Mouse (Mus musculus) urinary bladder, adult 2 months (tissue): ENCODE data around the gene Wfs1. TPM values are rescaled to one million over a fixed set of nuclear protein-coding genes. Genes with fewer than 3 reads are reported as not detected.
"Not testable (repeated sequence)": the region's sequence is repeated elsewhere in the genome, so short reads cannot be mapped to it uniquely, and the experiment has no call there.

Experiments
- DNase-seq: peaks from one replicate; pipeline ENCODE4 v3.0.0; 2022; ENCODE audit warnings: low spot score
- polyA plus RNA-seq: library from polyadenylated mRNA; depleted of rRNA; stranded (reverse); fragments of >200 nt; gene quantifications from 2 replicates; pipeline ENCODE4 v1.2.3, GENCODE M21; 2012; rRNA removed

The Wfs1 gene
- polyA plus RNA-seq = 14.2 and 24.8 TPM in 2 replicates

GRCm38 (mm10) chr5:36988781-36989624 lies at the start of gene Wfs1:
Gene Wfs1 (minus strand): TSS chr5:36989205.
- peak; percentile 87 for DNase-seq

DNA sequence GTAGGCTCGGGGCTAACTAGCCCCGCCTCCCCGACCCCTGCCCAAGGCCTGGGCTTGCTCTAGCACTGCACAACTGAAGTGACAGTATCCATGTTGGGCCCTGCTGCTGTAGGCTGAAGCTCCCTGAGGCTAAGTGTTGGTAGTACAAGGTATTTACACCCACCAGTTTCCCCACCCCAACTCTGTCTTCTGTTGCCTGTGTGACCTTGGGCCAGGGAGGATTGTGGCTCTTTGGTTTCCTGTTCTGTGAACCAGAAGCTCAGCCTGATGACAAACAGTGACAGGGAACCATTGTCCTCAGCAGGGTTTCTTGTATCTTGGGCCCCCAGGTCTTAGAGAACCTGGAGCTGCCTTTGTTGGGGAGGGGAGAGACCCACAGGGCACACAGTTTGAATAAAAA lies 47.9 kb upstream of the Wfs1 start:
- no peak for DNase-seq

DNA sequence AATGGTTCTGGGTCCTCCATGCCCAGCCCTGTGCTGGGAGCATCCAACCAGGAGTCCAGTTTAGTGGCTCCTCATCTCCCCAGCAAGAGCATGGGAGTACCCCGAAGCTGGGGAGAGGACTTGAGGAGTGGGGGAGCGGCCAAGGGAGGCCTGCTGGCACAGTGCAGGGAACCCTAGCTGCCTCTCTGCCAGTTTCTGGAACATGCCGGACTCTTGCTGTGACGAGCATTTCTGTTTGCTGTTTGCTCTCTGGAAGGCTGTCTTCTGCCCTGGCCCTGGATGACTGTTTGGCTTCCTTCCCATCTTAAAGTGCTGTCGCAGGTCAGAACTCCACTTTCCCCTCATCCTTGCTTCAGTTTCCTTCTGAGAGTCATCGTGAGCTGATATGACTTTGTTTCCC lies 46.9 kb upstream of the Wfs1 start:
- DNase-seq = no peak

DNA sequence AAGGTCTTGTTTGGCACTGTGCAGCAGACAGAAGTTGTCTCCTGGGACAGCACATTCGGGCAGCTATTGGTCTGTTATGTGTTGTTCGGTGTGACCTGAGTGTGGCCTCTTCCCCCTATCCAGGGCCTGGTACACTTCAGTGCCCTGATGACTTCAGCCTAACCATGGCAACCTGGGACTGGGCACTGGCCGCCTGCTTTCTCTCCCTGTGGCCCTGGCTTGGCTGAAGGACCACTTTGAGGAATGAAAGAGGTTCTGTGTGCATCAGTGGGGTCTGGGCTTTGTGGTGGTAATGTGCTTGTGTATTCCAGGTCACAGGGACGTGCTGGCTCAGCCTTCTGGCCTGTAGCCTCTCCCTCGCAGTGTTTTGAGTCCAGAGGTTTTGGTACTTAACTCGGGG lies 46.2 kb upstream of the Wfs1 start:
- no peak for DNase-seq

DNA sequence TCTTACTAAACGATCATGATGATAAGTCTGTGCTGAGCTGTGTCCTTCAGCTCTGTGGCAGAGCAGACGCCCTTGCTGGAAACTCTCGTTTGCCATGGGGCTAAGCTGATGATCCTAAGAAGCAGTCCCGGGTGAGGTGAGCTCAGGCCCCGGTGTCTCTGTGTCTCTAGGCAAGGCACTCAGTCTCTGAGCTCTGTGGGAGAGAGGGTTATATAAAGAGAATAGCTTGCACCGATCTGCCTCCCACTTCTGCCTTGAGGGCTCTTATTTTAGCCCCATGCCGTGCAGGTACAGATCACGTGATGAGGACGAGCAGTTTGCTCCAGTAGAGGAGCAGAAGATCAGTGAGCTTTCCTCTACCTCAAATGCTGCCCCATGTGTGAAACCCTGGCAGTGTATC lies 41.7 kb upstream of the Wfs1 start:
- no peak for DNase-seq

GRCm38 (mm10) chr5:37029326-37029905 lies 40.4 kb upstream of the Wfs1 start:
- DNase-seq = no peak

DNA sequence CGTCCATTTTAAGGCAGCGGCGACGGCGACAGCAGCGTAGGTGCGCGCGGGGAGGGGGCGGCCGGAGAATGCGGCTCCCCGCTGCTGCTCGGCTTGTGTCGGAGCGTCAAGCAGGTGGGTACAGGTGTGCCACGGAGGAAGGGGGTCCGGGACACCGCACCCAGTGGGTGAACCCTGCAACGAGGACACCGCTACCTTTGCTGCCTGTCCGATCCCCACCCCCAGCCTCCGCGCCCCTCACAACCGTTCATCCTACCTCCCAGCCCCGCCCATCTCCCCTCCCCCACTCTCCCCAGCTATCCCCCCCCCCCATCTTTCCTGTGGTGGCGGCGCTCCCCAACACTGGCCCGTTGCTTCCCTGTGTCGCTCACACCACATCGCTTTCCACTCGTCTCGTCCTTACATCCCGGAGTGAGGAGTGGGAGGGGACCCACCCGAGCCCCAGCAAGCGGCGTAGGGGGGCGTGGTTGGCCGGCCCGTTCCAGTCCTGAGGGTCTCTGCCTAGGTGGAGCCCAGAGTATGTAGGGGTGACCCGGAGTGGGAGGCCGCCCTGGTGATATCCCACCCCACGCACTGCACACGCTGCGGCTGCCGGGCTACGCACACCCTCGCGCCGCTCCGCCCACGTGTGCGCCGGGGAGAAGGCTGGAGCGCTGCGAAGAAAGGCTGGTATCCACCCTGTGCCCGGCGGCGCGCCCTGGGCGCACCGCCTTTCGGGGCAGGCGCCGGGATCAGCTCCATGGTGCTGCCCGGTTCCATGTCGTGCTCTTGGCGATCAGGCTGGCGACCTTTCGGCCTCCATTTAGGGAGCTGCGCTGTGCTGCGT lies 39.7 kb upstream of the Wfs1 start:
- DNase-seq = no peak

- DNase-seq = peak; percentile 46
Observed at GRCm38 (mm10) chr5:37028104-37028485, 39.1 kb upstream of the Wfs1 start.

DNA sequence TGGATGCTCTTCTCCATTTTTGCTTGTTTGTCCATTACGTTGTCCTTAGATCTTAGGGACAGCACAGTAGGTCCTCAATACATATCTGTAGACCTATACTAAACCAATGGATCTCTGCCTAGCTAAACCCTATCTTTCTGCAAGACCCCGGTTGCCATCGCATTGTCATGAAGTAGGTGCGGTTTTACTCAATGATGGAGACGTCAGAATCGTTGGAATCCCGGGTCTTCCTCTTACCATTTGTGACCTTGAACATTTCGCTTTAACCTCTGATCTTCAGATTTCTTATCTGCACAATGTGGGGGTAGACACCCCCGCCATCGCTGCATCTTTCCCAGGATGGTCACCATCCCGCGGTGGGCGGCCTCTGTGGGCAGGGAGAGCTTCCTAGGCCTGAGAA lies 38.7 kb upstream of the Wfs1 start:
- DNase-seq = no peak

- DNase-seq = no peak
Observed at GRCm38 (mm10) chr5:37017222-37017621, 28.2 kb upstream of the Wfs1 start.

GRCm38 (mm10) chr5:37015612-37016310 lies 26.8 kb upstream of the Wfs1 start:
- no peak for DNase-seq

DNA sequence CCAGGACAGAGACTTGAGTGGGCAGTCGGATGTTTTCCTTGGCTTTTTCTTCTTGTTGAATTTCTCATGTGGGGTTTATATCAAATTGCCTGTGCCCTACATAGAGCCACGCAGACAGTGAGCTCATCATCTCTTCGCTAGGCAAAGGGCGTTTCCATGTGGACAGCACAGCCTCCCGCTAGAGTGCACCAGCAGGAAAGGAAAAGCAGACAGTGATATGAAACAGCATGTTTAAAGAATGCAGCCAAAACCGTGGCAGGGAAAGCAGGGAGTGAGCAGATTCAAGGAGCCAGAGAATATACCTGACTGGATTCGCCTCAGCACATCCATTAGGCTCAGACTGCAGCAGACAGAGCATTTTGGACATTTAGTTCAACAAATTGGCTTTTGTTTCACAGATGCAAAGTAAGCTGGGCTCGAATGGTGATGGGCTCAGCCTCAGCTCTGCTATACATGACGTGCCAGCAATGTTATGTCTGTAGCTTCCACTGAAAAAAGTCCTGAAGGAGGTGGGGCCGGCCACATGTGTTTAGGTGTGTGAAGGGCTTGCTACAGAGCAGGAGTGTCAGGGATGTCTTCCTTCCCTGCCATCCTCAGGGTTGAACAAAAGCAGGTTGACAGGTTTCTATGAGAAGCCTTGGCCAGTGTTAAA lies 21.8 kb upstream of the Wfs1 start:
- DNase-seq = no peak

- not testable (repeated sequence) for DNase-seq
Observed at GRCm38 (mm10) chr5:37009761-37010160, 20.8 kb upstream of the Wfs1 start.

DNA sequence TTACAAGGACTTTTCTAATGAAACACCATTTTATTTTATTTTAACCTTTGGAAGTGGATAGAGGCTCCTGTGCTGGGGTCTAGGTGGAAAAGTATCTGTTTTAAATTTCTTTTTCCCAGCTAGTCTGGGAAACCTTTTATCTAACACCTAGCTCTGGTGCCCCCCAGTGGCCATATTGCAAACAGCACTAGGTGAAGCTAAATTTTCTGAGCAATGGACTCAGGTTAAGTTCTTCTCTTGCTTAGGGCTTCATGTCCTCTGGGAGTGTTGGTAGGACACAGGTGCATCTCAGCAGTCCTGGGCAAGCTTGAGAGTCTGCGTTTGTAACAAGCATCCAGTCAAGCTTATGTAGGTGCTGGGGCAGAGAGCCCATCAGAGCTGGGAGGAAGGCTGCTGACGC lies 13.0 kb upstream of the Wfs1 start:
- DNase-seq = peak; percentile 56

DNA sequence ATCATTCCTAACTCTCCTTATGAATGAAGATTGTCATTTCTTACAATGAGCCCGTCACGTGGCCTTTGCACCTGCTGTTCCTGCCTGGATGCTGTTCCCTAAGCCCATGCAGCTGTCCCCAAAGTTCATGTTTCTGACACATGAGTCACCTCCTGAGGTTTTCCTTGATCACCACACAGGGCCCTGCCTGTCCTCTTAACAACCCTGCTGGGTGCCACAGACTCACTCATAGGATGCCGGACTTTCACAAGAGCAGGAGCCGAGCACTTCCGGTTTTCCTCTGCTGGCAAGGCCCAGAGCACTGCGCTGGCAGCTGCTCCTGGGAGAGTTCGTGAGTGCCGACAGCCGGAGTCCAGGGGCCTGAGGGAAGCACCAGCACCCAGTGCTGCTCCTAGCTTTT lies 12.0 kb upstream of the Wfs1 start:
- no peak for DNase-seq

DNA sequence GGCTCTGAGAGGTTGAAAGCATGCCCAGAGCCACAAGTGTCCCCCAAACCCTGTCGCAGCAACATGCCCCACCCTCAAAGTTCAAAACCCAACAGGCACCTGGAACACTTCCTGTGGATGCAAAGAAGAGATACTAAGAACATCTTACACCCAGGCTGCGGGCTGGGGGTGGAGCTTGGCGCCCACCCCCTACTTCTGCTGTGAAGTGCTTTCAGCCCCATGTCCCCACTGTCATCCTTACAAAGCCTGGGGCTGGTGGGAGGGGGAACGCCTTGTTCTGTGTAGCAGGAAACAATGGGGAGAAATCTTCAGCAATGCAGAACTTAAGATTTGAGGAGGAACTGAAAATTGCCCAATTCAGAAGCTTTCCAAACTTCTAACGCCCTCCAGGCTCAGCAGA lies 9.0 kb upstream of the Wfs1 start:
- no peak for DNase-seq

DNA sequence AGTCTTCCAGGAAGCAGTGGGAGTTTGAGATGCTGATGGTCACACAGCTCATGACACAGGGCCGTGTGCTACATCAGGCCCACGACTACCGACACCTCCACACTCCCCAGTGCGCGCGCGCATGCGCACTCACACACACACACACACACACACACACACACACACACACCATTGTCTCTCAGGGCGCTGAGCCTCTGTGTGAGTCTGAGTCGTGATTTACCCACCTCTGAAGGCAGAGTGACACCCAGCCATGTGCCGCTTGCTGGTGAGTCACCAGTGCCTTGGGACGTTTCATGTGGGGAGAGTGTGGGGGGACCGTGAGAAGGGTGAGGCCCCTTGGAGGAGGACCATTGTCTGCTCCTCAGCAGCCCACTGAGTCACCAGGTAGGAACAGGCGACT lies 7.4 kb upstream of the Wfs1 start:
- no peak for DNase-seq

GRCm38 (mm10) chr5:36990631-36991350 lies 1.8 kb upstream of the Wfs1 start:
- no peak for DNase-seq

GRCm38 (mm10) chr5:36990196-36990595 lies 1.2 kb upstream of the Wfs1 start:
- no peak for DNase-seq

DNA sequence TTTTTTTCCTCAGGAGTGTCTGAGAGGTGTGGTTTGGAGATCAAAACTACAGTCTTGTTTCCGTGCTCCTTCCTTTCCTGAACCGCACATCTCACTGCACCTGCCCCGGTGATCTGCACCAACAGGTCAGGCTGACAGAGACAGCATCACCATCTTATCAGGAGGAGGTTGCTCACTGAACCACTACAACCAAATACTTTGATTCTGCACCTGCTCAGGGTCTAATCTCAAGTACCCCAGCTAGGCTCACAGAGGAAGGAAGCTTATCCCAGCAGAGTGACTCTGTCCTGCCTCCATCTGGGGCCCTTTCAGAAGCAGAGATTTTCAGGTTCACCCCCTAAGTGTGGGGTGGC lies 596 bp upstream of the Wfs1 start:
- DNase-seq = no peak
